Mouse (Mus musculus): Measurements from ENCODE around the gene Hsd17b2.

The Hsd17b2 gene

DNA sequence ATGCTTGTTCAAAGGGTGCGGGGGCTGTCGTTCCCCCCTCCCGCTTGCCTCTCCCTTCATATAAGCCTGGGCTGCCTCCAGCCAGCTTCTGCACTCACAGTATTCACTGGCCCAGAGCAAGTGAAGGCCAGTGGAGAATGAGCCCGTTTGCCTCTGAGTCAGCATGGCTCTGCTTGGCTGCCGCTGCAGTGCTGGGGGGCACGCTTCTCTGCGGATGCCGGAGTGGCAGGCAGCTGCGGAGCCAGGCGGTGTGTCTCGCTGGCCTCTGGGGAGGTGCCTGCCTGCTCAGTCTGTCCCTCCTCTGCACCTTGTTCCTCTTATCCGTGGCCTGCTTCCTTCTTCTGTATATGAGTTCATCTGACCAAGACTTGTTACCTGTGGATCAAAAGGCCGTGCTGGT lies at the start of gene Hsd17b2:
Gene Hsd17b2, plus strand, starts transcription at position 46 of the 400 bp plus-strand sequence.
- DNase-seq: no peak

DNA sequence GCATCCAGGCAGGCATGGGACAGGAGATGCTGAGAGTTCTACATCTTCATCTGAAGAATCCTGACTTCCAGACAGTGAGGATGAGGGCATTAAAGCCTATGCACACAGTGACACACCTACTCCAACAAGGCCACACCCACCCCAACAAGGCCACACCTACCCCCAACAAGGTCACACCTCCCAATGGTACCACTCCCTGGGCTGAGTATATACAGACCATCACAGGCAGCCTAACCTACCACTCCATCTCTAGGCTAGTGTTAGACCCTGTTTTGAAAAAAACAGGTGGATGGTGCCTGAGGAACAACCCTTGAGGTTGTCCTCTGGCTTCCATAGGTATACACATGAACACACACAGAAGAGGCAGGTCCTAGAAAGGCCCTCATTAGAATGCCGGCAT lies 49.4 kb upstream of the Hsd17b2 start:
- DNase-seq: no peak

GRCm38 (mm10) chr8:117658990-117659389 lies 42.7 kb upstream of the Hsd17b2 start:
- no peak for DNase-seq

DNA sequence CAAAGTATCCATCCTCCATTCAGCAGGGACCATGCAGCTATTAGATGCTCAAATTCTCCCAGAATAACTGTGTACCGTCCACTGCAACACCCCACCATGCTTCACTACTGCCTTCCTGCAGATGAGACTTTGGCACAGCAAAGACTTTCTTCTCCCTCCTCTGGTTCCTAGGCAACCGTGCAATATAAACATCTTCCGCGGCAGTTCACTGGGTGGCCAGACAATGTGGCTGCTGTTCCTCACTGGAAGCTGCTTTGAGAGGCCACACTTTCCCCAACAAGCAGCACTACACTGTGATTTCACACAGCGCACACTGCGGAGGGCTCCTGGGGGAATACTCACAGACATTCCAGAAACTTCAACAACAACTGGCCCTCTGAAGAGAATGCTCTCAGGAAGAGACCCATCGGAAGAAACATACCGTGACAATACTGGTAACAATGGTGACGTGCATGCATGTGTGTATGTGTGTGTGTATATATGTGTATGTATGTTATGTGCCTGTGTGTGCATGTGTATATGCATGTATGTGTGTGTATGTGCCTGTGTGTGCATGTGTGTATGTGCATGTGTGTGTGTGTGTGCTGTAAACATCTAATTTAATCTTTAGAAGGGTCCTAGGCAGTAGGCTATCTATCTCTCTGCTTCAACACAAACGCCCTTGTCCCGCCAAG lies 41.2 kb upstream of the Hsd17b2 start:
- no peak for DNase-seq

GRCm38 (mm10) chr8:117667349-117668124 lies 34.2 kb upstream of the Hsd17b2 start:
- no peak for DNase-seq

DNA sequence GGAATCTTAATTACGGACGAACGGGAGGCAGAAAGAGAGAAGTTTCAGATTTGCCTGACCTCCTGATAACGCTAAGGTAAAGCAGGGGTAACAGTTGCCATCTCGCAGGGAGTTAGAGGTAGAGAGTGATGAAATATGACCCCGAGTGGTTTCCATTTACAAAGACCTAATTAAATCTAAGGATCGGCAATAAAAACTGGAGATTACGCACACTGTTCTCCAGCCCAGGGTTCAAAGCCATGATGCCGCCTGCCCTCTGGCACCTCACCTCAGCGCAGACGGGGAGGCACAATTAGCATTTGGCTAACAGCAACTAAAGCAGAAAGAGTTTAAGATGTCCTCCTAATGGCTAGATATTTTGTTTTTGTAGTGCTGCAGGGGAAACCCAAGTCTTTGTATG lies 31.2 kb upstream of the Hsd17b2 start:
- DNase-seq: no peak

DNA sequence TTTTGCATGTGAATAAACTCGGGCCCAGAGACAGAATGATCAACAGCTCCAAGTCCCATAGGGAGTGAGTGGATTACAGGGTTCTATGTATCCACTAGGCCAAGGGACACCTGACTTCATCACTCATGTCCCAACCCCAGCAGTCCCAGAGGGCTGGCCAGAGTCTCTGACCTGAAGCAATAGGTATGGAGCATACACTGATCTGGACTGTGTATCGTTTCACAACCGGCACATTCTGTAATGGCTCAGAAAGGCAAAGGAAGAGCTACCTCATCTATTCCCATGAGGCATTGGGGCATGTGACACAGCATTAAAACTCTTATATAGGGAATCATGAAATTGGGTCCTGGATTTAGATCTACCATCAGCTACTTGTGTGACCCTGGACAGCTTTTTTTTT lies 29.1 kb upstream of the Hsd17b2 start:
- no peak for DNase-seq

DNA sequence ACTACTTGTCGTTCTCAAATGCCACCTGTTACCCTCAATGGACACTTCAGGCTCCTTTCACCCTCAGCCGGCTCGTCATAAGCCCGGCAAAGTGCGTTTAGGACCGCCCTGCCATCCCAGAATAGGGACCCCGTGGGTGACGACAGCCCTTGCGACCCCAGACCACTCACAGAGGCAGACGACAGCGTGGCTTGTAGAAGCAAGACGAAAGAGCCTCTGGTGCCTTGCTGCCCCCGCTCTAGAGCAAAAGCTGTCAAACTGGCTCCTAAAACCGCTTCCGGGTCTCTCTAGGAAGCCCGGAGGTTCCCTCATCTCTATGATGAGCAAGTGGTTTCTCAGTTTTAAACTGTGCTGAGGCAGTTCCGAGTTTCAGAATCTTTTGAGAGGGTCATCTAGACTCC lies 28.3 kb upstream of the Hsd17b2 start, which contains the start of gene Sdr42e1:
Gene Sdr42e1, minus strand, starts transcription at position 260 of the 401 bp plus-strand sequence.
- no peak for DNase-seq

- DNase-seq: no peak
Observed at GRCm38 (mm10) chr8:117675171-117675570, 26.5 kb upstream of the Hsd17b2 start.

GRCm38 (mm10) chr8:117676460-117676859 lies 25.2 kb upstream of the Hsd17b2 start:
- DNase-seq: no peak

GRCm38 (mm10) chr8:117677011-117677410 lies 24.7 kb upstream of the Hsd17b2 start:
- no peak for DNase-seq

GRCm38 (mm10) chr8:117678650-117679049 lies 23.1 kb upstream of the Hsd17b2 start:
- no peak for DNase-seq

GRCm38 (mm10) chr8:117683925-117684472 lies 17.7 kb upstream of the Hsd17b2 start:
- no peak for DNase-seq

GRCm38 (mm10) chr8:117684504-117684903 lies 17.2 kb upstream of the Hsd17b2 start:
- DNase-seq: no peak

- no peak for DNase-seq
Observed at GRCm38 (mm10) chr8:117687890-117688289, 13.8 kb upstream of the Hsd17b2 start.

DNA sequence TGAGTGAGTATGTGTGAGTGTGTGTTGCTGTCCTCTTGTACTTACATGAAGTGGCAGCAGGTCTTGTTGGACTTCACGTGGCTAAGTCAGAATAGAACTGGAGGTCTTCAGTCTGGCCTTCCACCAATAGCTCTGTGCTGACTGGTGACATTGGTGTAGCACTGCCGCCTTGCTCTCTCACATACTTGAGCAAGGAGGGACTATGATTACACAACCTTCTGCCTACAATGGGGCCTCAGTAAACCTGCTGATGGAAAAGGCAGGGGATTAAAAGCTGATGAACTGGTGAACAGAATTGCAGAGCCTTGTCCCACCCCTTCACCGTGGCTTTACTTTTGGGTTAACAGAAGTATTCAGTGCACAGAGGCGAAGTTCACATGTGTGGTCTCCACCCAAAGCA lies 9.6 kb upstream of the Hsd17b2 start:
- DNase-seq: no peak

GRCm38 (mm10) chr8:117695636-117696035 lies 6.1 kb upstream of the Hsd17b2 start:
- DNase-seq: no peak

DNA sequence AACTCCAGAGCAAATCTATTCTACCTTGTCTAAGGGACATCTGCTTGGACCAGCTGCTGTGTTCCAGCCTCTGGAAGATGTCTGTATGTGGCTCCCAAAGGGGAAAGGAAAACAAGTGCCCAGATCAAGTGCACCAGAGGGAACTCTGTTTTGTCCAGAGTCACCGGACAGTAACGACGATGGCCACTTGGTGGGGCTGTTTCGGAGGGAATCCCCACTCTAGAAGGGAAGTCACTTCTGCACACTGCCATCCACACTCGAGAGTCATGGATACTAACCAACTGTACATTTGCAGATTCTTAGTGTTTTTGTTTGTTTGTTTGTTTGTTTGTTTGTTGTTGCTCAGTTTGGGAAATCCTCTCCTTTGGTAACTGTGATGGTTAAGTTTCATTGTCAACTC lies 4.5 kb upstream of the Hsd17b2 start:
- DNase-seq: peak; percentile 6

DNA sequence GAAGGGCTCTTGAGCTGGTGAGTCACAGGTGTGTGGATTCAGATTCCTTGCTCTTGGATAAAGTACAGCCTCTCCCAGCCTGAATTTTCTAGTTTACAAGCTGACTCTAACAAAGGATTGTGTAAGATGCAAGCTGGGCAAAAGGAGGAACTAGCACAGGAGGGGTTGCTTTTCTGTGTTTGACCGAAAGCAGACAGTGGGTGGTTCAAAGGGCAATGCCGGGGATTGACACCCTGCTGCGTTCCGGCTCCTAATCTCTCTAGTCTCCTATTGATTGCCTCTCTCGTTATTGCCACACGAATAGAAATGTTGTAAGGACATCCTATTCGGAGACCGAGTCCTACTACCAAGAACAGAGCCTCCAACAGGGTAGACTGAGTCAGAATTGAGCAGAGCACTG lies 1.0 kb upstream of the Hsd17b2 start:
- DNase-seq: no peak

- no peak for DNase-seq
Observed at GRCm38 (mm10) chr8:117701246-117701645, 458 bp upstream of the Hsd17b2 start.

DNA sequence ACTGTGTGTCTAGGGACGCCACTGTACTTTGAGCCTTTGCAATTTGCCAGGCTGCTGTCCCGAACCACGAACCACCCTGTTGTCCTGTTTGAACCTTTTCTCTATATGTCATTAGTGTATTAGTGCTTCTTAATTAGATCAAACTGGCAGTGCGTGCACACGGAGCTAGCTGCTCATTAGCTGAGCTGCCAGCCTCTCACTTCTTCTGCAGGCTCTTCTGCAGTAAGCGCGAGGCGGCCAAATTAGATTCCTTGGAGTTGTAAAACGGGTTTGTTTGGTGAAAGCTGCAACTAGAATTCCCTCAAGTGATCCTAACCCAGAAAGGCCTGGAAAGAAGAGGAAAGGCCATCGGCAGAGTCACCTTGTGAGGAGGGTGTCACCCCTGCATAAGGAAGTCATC lies 997 bp downstream of the Hsd17b2 start:
- no peak for DNase-seq

DNA sequence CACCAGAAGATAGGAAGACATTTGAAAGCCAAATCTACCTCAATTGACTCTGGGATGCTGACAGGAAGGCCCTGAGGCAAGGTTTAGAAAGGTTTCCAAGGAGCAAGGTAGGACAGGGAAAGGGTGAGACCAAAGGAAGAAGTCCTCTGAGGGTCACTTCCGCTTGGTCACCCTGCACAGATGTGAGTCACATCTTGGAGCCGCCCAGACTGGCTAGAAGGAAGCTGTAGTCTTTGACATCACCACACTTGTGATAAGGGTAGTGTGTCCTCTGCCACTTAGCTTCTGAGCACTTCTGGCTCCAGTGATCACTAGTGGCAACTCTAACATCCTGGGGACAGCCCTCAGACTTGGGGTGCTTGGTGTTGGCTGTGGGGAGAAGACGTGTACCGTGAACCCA lies 4.4 kb downstream of the Hsd17b2 start:
- DNase-seq: no peak

DNA sequence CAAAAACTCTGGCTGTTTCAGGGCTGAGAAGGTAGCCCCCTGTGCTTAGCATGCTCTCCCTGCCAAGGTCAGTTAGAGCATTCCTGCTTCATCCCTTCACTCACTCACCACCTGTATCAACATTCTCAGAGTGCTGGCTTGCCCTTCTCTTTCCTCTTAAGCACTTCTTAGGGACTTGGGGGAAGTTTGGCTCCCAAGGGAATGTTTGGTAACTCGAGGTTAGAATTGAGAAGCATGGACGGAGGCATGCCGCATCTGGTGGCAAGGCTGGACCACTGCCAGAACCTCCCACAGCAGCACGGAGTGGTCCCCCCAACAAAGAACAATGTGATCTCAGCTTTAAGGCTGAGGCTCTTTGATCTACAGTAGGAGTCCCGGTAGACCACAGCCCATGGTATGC lies 10.5 kb downstream of the Hsd17b2 start:
- DNase-seq: no peak

- DNase-seq: no peak
Observed at GRCm38 (mm10) chr8:117714604-117715003, 12.9 kb downstream of the Hsd17b2 start.
